In genomic region chr11:116616438-116617118, GRCm38 (mm10) we compare ENCODE assay signal across 8 mouse cellular contexts. TPM values are rescaled to one million over a fixed set of nuclear protein-coding genes. Genes with fewer than 3 reads are reported as not detected.
DNase-seq lines count a peak whose midpoint lies in the region; ATAC-seq lines count a peak whose summit lies in the region.

No protein-coding gene starts in this region.

- intact Hi-C loops in heart, postnatal 10 days (cut with DNase I): no loop called here

- peak overlapping the region; percentile 54 for H3K4me3 ChIP-seq in liver, embryonic 12.5 days
- no peak overlapping the region for H3K4me3 ChIP-seq in forebrain, embryonic 14.5 days (ENCODE audit: low read depth, low read length)

- H3K27me3 ChIP-seq in liver, embryonic 12.5 days (replicated peaks): no peaks in the 10 kb centered on the region
- no peaks in the 10 kb centered on the region for H3K27me3 ChIP-seq in forebrain, embryonic 14.5 days (replicated peaks; ENCODE audit: control insufficient read depth, insufficient read depth, low read length)

- no peaks in the 10 kb centered on the region for H3K36me3 ChIP-seq in liver, embryonic 12.5 days
- no peaks in the 10 kb centered on the region for H3K36me3 ChIP-seq in forebrain, embryonic 14.5 days (ENCODE audit: control insufficient read depth, insufficient read depth, low read length)

- peak overlapping the region; percentile 88 for H3K4me2 ChIP-seq in liver, embryonic 12.5 days
- H3K4me2 ChIP-seq in forebrain, embryonic 14.5 days (ENCODE audit: low read length): no peak overlapping the region

- H3K9me3 ChIP-seq in liver, embryonic 12.5 days (replicated peaks): no peaks in the 10 kb centered on the region
- H3K9me3 ChIP-seq in forebrain, embryonic 14.5 days (replicated peaks; ENCODE audit: control insufficient read depth, low read length): no peaks in the 10 kb centered on the region

- H3K4me1 ChIP-seq in liver, embryonic 12.5 days: peaks cover 100% of the 10 kb centered on the region
- no peaks in the 10 kb centered on the region for H3K4me1 ChIP-seq in forebrain, embryonic 14.5 days (ENCODE audit: control insufficient read depth, insufficient read depth, low read length)

- H3K9ac ChIP-seq in liver, embryonic 12.5 days: peak overlapping the region; percentile 65
- no peak overlapping the region for H3K9ac ChIP-seq in forebrain, embryonic 14.5 days (ENCODE audit: low read length)

- WGBS in liver, embryonic 12.5 days (ENCODE audit: insufficient replicate concordance): 40% methylated on average over 10 of the region's 10 CpGs
- 77% methylated on average over 10 of the region's 10 CpGs for WGBS in forebrain, embryonic 14.5 days

- peak; percentile 96 for DNase-seq in heart, adult 11 months
- no peak for DNase-seq in heart, postnatal 10 days
- peak; percentile 53 to 67 for DNase-seq in spleen, postnatal 36 days (ENCODE audit: low spot score in 2 of 2)
- DNase-seq in spleen, postnatal 4 days (ENCODE audit: low spot score in 2 of 2): no peak
- DNase-seq in thymus, adult 18-20 months: no peak
- no peak for DNase-seq in forebrain, embryonic 14.5 days (ENCODE audit: low spot score)

- H3K27ac ChIP-seq in liver, embryonic 12.5 days: peak overlapping the region; percentile 93
- H3K27ac ChIP-seq in forebrain, embryonic 14.5 days (ENCODE audit: low read depth, low read length): no peak overlapping the region

- ATAC-seq in liver, embryonic 12.5 days: no peak
- ATAC-seq in cerebellum, adult (ENCODE audit: insufficient number of reproducible peaks, low FRiP score, low TSS enrichment): no peak
- ATAC-seq in forebrain, embryonic 14.5 days: no peak

RNA-seq across cellular contexts. Expression of gene Rhbdf2, which starts 10.2 kb away (rescaled TPM):
- total RNA-seq in heart, postnatal 10 days (2021): 10 to 100 TPM; 15.4 to 17.7 TPM
- 8.0 and 8.5 TPM in 2 replicates for polyA plus RNA-seq in liver, embryonic 12.5 days (2016; fragmentation: Nextera tagmentation; extraction: Ambion mirVana)
- 0.61 TPM in 2 replicates for polyA plus RNA-seq in forebrain, embryonic 14.5 days (2014; fragmentation: Nextera tagmentation; extraction: Ambion mirVana)

RNA-seq across cellular contexts. Expression of gene Aanat, which starts 30.3 kb away (rescaled TPM):
- not detected for total RNA-seq in heart, postnatal 10 days (2021)
- not detected in 2 replicates for polyA plus RNA-seq in liver, embryonic 12.5 days (2016; fragmentation: Nextera tagmentation; extraction: Ambion mirVana)
- 0.36 TPM in 1 of 2 replicates, not detected in the other for polyA plus RNA-seq in forebrain, embryonic 14.5 days (2014; fragmentation: Nextera tagmentation; extraction: Ambion mirVana)

RNA-seq across cellular contexts. Expression of gene Ube2o, which starts 35.3 kb away (rescaled TPM):
- total RNA-seq in heart, postnatal 10 days (2021): 10 to 100 TPM; 28.5 to 33.7 TPM
- 40.0 and 40.2 TPM in 2 replicates for polyA plus RNA-seq in liver, embryonic 12.5 days (2016; fragmentation: Nextera tagmentation; extraction: Ambion mirVana)
- 16.7 and 20.7 TPM in 2 replicates for polyA plus RNA-seq in forebrain, embryonic 14.5 days (2014; fragmentation: Nextera tagmentation; extraction: Ambion mirVana)

RNA-seq across cellular contexts. Expression of gene Prcd, which starts 36.8 kb away (rescaled TPM):
- 1 to 10 TPM; 1.4 to 1.7 TPM for total RNA-seq in heart, postnatal 10 days (2021)
- 0.19 and 0.41 TPM in 2 replicates for polyA plus RNA-seq in liver, embryonic 12.5 days (2016; fragmentation: Nextera tagmentation; extraction: Ambion mirVana)
- 1.4 and 1.7 TPM in 2 replicates for polyA plus RNA-seq in forebrain, embryonic 14.5 days (2014; fragmentation: Nextera tagmentation; extraction: Ambion mirVana)

RNA-seq across cellular contexts. Expression of gene Cygb, which starts 37.5 kb away (rescaled TPM):
- 10 to 100 TPM; 76.2 to 85.4 TPM for total RNA-seq in heart, postnatal 10 days (2021)
- polyA plus RNA-seq in liver, embryonic 12.5 days (2016; fragmentation: Nextera tagmentation; extraction: Ambion mirVana): 0.83 and 1.2 TPM in 2 replicates
- polyA plus RNA-seq in forebrain, embryonic 14.5 days (2014; fragmentation: Nextera tagmentation; extraction: Ambion mirVana): 14.7 and 15.4 TPM in 2 replicates

Comparison
In these comparisons a context has a peak if more than half of its experiments do, and no peak if none do; other contexts are left out.
1. DNase-seq: peak in heart, adult 11 months (single experiment) and spleen, postnatal 36 days (2 of 2); none in heart, postnatal 10 days (0 of 2), spleen, postnatal 4 days (0 of 2), thymus, adult 18-20 months (0 of 2) and forebrain, embryonic 14.5 days (single experiment).